Mouse (Mus musculus): Measurements from ENCODE around the gene Sfr1. TPM values are rescaled to one million over a fixed set of nuclear protein-coding genes. Genes with fewer than 3 reads are reported as not detected.

Sfr1 gene
- total RNA-seq, 2 experiments from 2014 or later = 101 to 111 TPM

DNA sequence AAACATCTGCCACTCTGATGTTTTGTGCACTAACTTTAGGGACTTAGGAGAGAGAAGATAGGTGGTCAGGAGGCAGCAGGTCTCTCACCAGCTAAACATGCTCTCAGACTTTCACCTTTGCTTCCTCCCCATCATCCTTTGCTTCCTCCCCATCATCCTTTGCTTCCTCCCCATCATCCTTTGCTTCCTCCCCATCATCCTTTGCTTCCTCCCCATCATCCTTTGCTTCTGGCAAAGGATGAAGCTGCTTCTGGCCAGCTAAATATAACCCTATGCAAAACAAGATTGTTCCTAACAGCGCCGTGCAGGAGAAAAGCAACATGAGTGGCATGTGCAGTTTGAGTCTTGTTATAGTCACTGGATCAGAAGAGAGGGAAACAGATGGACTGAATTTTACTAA lies 15.6 kb downstream of the Sfr1 start:
- no peak for DNase-seq (ENCODE audit: extremely low spot score in 1 of 2, low spot score in 2 of 2)

DNA sequence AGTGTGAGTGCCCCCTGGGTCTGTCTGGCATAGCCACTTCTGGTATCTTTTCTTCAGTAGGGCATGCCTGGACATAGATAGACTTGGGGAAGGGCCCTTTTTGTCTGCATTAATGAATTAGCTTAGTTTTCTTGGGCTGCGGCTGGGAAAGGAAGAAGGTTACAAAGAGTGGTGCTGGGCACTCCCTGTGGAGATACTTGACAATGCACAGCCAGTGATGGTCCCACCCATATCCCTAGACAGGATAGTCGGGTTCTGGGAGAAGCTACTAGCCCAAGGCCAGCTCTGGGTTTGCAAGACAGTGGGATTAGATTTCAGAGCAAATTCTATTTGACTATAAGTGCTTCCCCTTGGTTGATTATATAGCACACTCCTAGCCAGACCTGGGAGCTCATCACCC lies 17.5 kb downstream of the Sfr1 start:
- no peak for DNase-seq (ENCODE audit: extremely low spot score in 1 of 2, low spot score in 2 of 2)
- intact Hi-C loops (cut with DNase I) = no loop called here

More for the DNA sequence above, 15.6 kb downstream of the Sfr1 start:
- intact Hi-C loops (cut with DNase I) = no loop called here

DNA sequence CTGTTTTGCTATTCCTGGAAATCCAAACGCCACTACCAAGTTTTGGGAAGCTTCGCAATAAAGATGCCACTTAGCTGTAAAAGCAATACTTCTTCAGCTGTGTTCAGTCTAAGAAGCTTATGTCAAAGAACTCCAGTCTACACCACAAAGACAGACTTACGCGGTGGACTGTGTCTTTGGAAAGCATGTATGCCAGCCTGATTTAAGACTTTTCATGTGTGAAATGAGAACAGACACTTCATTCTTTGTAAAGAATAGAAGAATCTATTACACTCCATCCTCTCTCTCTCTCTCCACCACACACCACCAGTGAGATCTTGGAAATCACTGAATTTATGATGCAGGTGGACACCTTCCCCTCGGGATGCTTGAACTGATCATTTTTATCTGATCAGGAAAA lies 18.9 kb downstream of the Sfr1 start:
- intact Hi-C loops (cut with DNase I) = no loop called here
- no peak for DNase-seq (ENCODE audit: extremely low spot score in 1 of 2, low spot score in 2 of 2)

DNA sequence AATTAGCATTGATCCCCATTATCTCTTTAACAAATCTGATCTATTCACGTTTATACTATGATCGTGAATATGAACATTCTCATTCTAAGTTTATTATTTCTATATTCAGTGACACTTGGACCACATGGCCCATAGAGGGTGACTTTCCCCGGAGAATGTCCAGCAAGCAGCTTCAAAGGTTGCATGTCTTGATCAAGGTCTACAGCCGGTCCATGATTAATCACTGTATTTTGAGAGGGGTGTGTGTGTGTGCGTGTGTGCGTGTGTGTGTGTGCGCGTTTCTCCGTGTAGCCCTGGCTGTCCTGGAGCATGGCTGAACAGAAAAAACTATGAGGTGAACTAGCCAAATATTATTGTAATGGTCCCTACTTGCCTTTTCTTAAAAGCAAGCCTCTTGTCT lies 21.0 kb downstream of the Sfr1 start:
- intact Hi-C loops (cut with DNase I) = no loop called here
- DNase-seq (ENCODE audit: extremely low spot score in 1 of 2, low spot score in 2 of 2) = no peak

DNA sequence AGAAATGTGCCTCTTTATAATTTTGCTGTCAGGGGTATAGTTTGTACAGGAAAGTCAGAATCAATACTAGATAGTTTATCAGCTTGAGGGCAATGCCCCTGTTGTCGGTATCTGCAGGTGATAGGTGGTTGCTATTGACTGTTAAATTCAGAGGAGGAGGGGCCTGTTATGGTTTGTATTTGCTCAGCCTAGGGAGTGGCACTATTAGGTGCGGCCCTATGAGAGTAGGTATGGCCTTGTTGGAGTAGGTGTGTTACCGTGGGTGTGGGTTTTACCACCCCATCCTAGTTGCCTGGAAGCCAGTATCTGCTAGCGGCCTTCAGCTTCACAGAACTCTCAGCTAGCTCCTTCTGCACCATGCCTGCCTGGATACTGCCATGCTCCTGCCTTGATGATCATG lies 22.4 kb downstream of the Sfr1 start:
- intact Hi-C loops (cut with DNase I) = no loop called here
- no peak for DNase-seq (ENCODE audit: extremely low spot score in 1 of 2, low spot score in 2 of 2)

DNA sequence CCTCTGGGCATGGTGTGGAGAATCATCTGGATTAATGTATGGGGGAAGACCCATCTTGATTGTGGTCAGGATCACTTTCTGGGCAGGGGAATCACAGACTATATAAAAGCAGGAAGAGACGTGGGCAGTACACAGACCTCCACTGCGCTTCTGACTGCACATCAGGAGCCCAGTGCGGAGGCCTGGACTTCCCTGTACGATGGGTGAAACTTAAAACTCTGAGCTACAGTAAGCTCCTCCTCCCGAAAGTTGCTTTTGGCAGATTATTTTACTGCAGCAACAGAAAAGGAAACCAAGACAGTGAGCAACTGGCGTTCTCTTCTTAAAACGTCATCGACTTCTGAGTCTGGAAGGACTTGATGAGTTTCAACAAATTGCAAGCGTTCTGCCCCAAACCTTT lies 23.4 kb downstream of the Sfr1 start:
- no peak for DNase-seq (ENCODE audit: extremely low spot score in 1 of 2, low spot score in 2 of 2)
- intact Hi-C loops (cut with DNase I) = no loop called here

DNA sequence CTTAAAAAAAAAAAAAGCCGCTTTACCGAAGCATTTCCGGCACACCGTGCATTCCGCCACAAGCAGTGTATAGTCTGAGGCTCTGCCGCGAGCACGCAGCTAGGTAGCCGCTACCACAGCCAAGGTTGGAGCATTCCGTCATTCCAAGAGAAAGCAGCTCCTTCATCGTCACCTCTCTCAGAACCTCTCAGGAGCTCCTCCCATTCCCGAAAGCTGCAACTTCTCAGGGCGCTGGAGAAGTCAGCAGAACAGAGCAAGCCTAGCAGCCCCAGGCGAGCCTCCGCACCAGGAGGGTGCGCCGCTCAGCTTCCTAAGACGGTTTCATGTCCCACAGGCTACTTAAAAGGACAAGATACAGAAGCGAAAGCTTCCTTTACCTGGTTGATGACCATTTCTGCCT lies 24.1 kb downstream of the Sfr1 start:
- DNase-seq (ENCODE audit: extremely low spot score in 1 of 2, low spot score in 2 of 2) = no peak
- intact Hi-C loops (cut with DNase I) = no loop called here

DNA sequence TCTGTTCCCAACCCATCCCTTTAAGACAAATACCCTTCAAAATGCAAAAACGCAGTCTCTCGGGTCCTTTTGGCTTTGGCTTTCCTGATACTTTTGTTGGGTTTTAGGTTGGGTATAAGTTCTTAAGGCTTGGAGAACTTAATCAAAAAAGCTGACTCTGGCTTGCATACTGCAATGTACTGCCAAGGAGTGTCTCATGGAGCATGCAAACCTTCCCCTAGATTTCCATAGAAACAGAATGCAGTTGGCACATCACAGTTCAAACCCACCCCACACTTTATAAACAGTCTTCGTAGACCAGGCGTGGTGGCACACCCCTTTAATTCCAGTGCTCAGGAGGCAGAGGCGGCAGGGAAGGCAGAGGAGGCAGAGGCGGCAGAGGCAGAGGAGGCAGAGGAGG lies 46.4 kb downstream of the Sfr1 start:
- intact Hi-C loops (cut with DNase I) = no loop called here
- no peak for DNase-seq (ENCODE audit: extremely low spot score in 1 of 2, low spot score in 2 of 2)

DNA sequence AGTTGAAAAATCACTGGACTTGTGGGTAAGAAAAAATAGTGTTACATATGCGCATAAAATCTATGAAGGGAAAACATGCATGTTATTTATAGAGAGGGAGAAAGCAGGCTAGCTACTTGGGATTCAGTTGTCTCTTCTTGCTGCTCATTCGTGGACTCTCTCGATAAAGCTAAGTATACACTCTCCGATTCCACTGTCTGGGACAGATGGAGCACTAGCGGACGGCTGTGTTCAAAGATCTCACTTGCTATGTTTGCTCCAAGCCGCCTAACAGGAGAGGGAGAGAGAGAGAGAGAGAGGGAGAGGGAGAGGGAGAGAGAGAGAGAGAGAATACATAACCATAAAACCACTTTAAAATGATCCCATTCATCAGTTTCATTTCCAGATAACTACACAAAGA lies 48.7 kb downstream of the Sfr1 start:
- DNase-seq (ENCODE audit: extremely low spot score in 1 of 2, low spot score in 2 of 2) = peak in 1 of 2 experiments; percentile 45
- intact Hi-C loops (cut with DNase I) = no loop called here

DNA sequence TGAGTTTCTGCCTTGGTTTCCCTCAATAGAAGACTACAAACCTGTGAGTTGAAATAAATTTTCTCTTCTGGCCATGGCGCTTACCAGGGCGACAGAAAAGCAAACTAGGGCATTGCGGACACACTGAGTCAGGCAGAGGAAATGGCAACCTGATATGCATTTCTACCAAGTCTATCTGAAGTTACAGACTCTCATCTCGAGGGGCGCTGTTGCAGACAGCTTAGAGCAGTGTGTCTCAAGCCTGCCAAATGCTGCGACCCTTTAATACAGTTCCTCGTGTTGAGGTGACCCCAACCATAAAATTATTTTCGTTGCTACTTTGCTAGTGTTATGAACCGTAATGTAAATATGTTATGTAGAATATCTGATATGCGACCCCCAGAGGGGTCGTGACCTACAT lies 49.5 kb downstream of the Sfr1 start:
- DNase-seq (ENCODE audit: extremely low spot score in 1 of 2, low spot score in 2 of 2) = no peak
- intact Hi-C loops (cut with DNase I) = no loop called here

DNA sequence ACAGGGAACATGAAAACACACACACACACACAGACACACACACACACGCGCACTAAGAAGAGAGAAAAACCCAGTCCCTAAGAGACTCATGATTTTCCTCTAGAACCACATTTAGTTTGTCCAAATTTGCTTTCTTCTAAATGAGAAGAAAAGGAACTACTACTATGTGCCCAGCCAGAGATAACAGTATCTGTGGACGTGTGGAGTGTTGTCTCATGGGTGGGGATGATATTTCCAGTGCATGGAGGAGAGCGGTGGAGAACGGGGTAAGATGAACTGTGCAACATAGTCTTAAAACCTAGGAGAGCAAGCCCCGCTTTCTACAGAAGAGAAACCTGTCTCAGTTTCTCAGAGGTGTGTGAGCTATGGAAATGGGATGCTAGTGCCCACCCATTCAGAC lies 52.4 kb downstream of the Sfr1 start:
- intact Hi-C loops (cut with DNase I) = no loop called here
- no peak for DNase-seq (ENCODE audit: extremely low spot score in 1 of 2, low spot score in 2 of 2)

Small RNA genes within 50 kb of the gene (microRNA-seq; reads per million reads assigned to microRNA genes)
- not detected for gene Mir8090

Other genes starting within 250 kb of the Sfr1 start
- 10 to 100 TPM; 33.9 to 39.4 TPM for gene Stn1, start 194.2 kb upstream of the Sfr1 start, total RNA-seq (2021)
- 10 to 100 TPM; 35.3 to 36.1 TPM for gene Slk, start 152.0 kb upstream of the Sfr1 start, total RNA-seq (2021)
- under 1 TPM; 0.32 to 0.51 TPM for gene Col17a1, start 39.6 kb upstream of the Sfr1 start, total RNA-seq (2021)
- gene Gsto1, start 123.3 kb downstream of the Sfr1 start, total RNA-seq (2021) = 10 to 100 TPM; 74.4 TPM
- 1 to 10 TPM in 1 of 2 experiments, under 1 TPM in 1; 0.75 to 1.2 TPM for gene Gsto2, start 133.9 kb downstream of the Sfr1 start, total RNA-seq (2021)
- under 1 TPM; 0.41 to 0.59 TPM for gene Cfap43, start 187.6 kb downstream of the Sfr1 start, total RNA-seq (2021)
- gene Itprip, start 187.6 kb downstream of the Sfr1 start, total RNA-seq (2021) = 1 to 10 TPM; 1.5 to 1.9 TPM
- gene Cfap58, start 206.0 kb downstream of the Sfr1 start, total RNA-seq (2021) = 1 to 10 TPM in 1 of 2 experiments, under 1 TPM in 1; 0.54 to 1.2 TPM